Mouse (Mus musculus): ENCODE measurements around the gene Fgf2. TPM values are rescaled to one million over a fixed set of nuclear protein-coding genes. Genes with fewer than 3 reads are reported as not detected.

Gene Fgf2
- polyA plus RNA-seq, 1 experiment: 0.49 TPM

DNA sequence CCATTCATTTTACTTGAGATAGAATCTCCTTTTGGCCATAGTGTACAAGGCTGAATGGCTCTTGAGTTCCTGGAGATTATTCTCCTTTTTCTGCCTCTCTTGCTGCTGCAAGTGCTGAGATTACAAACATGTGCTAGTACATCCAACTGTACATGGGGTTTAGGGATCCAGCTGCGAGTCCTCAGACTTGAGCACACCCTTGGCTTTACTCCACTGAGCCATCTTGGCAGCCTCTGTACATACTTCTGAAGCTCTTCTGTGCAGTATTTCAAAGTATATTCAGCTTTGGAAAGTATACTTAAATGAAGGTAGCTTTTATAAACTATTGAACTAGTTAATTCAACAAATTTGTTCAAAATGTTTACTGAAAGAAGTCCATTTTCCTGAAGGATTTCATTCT, 91.6 kb downstream of the Fgf2 start:
- H3K79me3 ChIP-seq (ENCODE audit: low read depth): peaks cover 4% of the 10 kb centered on the region
- peaks cover 66% of the 10 kb centered on the region for H3K36me3 ChIP-seq (ENCODE audit: control insufficient read depth, insufficient read depth)
- H3K4me3 ChIP-seq (ENCODE audit: insufficient read depth, poor library complexity, severe bottlenecking): no peak overlapping the region
- H3ac ChIP-seq (ENCODE audit: control insufficient read depth, insufficient read length, low read depth): no peak overlapping the region
- no peaks in the 10 kb centered on the region for H3K79me2 ChIP-seq (ENCODE audit: control insufficient read depth, insufficient read depth)
- TF ChIP-seq FOSL1 (IDR thresholded peaks at IDR 0.05; ENCODE audit: insufficient read depth, low read length, poor library complexity, severe bottlenecking) (no peak), USF1 (IDR thresholded peaks at IDR 0.05; ENCODE audit: low read depth) (no peak), CTCF (IDR thresholded peaks at IDR 0.05; ENCODE audit: control insufficient read depth, insufficient read depth, insufficient read length) (no peak), MYOG (IDR thresholded peaks at IDR 0.05; ENCODE audit: control insufficient read depth, extremely low read depth, insufficient read length) (no peak), MYOD1 (IDR thresholded peaks at IDR 0.05; ENCODE audit: control insufficient read depth, insufficient read length, low read depth) (no peak), MAX (IDR thresholded peaks at IDR 0.05) (no peak), CEBPB (IDR thresholded peaks at IDR 0.05; ENCODE audit: low read depth) (no peak)
- no peaks in the 10 kb centered on the region for H3K27me3 ChIP-seq (ENCODE audit: control insufficient read depth, insufficient read depth, insufficient read length)

DNA sequence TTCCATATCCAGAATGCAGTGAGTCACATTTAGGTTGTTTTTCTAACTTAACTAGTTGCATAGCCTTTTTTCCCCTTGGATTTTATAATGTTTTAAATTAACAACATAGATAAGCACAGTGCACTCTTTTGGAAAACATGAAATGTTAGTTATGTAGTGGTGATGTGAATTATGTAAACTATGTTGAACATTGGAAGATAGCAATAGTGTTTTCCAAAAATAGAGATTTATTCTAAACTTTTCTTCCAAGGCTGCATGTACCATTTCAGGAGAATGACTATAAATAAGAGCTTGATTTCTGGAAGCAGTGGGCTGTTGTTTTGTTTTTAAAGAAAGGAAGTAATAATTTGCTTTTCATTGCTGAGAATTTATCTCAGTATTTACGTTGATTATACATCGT, 95.3 kb downstream of the Fgf2 start:
- no peak overlapping the region for H3ac ChIP-seq (ENCODE audit: control insufficient read depth, insufficient read length, low read depth)
- H3K79me2 ChIP-seq (ENCODE audit: control insufficient read depth, insufficient read depth): no peaks in the 10 kb centered on the region
- no peak for TF ChIP-seq CEBPB (IDR thresholded peaks at IDR 0.05; ENCODE audit: low read depth)
- no peak for TF ChIP-seq MAX (IDR thresholded peaks at IDR 0.05)
- no peak overlapping the region for H3K4me3 ChIP-seq (ENCODE audit: insufficient read depth, poor library complexity, severe bottlenecking)
- peaks cover 6% of the 10 kb centered on the region for H3K79me3 ChIP-seq (ENCODE audit: low read depth)
- H3K27me3 ChIP-seq (ENCODE audit: control insufficient read depth, insufficient read depth, insufficient read length): no peaks in the 10 kb centered on the region
- peaks cover 43% of the 10 kb centered on the region for H3K36me3 ChIP-seq (ENCODE audit: control insufficient read depth, insufficient read depth)

DNA sequence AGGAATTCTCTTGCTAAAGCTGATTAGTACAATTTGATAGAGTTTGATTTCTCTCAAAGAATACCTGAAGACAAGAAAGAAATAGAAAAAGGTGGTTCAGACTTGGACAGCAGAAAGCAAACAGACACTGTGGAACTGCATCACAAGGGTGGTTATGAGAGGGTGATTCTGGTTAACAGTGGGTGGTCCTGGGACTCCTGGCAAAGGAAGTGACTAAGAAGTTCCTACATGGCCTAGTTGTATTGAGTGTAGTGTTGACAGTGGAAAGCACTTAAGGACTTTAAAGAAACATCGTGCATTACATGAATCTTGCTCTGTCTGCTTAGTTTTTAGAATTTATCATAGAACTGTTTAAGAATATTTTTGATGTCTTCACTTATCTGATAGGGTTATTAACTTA, 107.8 kb downstream of the Fgf2 start:
- Histone ChIP-seq H3K79me3 (ENCODE audit: low read depth) (no peaks in the 10 kb centered on the region), H3K79me2 (ENCODE audit: control insufficient read depth, insufficient read depth) (no peaks in the 10 kb centered on the region), H3K27me3 (ENCODE audit: control insufficient read depth, insufficient read depth, insufficient read length) (no peaks in the 10 kb centered on the region), H3ac (ENCODE audit: control insufficient read depth, insufficient read length, low read depth) (no peak overlapping the region), H3K4me3 (ENCODE audit: insufficient read depth, poor library complexity, severe bottlenecking) (no peak overlapping the region), H3K36me3 (ENCODE audit: control insufficient read depth, insufficient read depth) (peaks cover 37% of the 10 kb centered on the region)
- no peak for TF ChIP-seq MAX (IDR thresholded peaks at IDR 0.05)
- TF ChIP-seq FOSL1 (IDR thresholded peaks at IDR 0.05; ENCODE audit: insufficient read depth, low read length, poor library complexity, severe bottlenecking): no peak
- TF ChIP-seq CEBPB (IDR thresholded peaks at IDR 0.05; ENCODE audit: low read depth): no peak
- no peak for TF ChIP-seq MYOD1 (IDR thresholded peaks at IDR 0.05; ENCODE audit: control insufficient read depth, insufficient read length, low read depth)
- TF ChIP-seq MYOG (IDR thresholded peaks at IDR 0.05; ENCODE audit: control insufficient read depth, extremely low read depth, insufficient read length): no peak
- TF ChIP-seq USF1 (IDR thresholded peaks at IDR 0.05; ENCODE audit: low read depth): no peak
- no peak for TF ChIP-seq CTCF (IDR thresholded peaks at IDR 0.05; ENCODE audit: control insufficient read depth, insufficient read depth, insufficient read length)

Other genes starting within 250 kb of the Fgf2 start
- gene Il2, start 222.4 kb upstream of the Fgf2 start, polyA plus RNA-seq (2012; fragmentation: generic; extraction: Trizol): not detected
- not detected for gene Il21, start 115.7 kb upstream of the Fgf2 start, polyA plus RNA-seq (2012; fragmentation: generic; extraction: Trizol)
- gene Bbs12, start 35.8 kb upstream of the Fgf2 start, polyA plus RNA-seq (2012; fragmentation: generic; extraction: Trizol): 2.8 TPM
- gene Cetn4, start 35.6 kb upstream of the Fgf2 start, polyA plus RNA-seq (2012; fragmentation: generic; extraction: Trizol): 0.75 TPM
- gene Spata5, start 71.5 kb downstream of the Fgf2 start, polyA plus RNA-seq (2012; fragmentation: generic; extraction: Trizol): 19.6 TPM
- 8.4 TPM for gene Nudt6, start 71.9 kb downstream of the Fgf2 start, polyA plus RNA-seq (2012; fragmentation: generic; extraction: Trizol)